In genomic region chr10:127228897-127229296, GRCm38 (mm10) we compare ENCODE assay signal across 7 mouse cellular contexts. TPM values are rescaled to one million over a fixed set of nuclear protein-coding genes. Genes with fewer than 3 reads are reported as not detected.
A peak's percentile ranks its signal among the peaks of the same experiment; 100 is the strongest.
DNase-seq lines count a peak whose midpoint lies in the region; ATAC-seq lines count a peak whose summit lies in the region.

No protein-coding gene starts in this region.

- H3K4me2 ChIP-seq in liver, embryonic 16.5 days (ENCODE audit: low read depth, low read length) = no peak overlapping the region

- H3K9ac ChIP-seq in liver, embryonic 16.5 days (ENCODE audit: low read depth, low read length) = no peak overlapping the region

- WGBS in liver, embryonic 16.5 days (ENCODE audit: insufficient replicate concordance) = 23% methylated on average over 4 of the region's 4 CpGs

- no peak overlapping the region for H3K4me3 ChIP-seq in liver, embryonic 16.5 days (ENCODE audit: low read depth, low read length)

- no peak overlapping the region for H3K27ac ChIP-seq in liver, embryonic 16.5 days (ENCODE audit: low read length)

- no peaks in the 10 kb centered on the region; the same call in none of the 2 replicates for H3K4me1 ChIP-seq in liver, embryonic 16.5 days (ENCODE audit: control insufficient read depth, low read depth, low read length)

- no peaks in the 10 kb centered on the region for H3K9me3 ChIP-seq in liver, embryonic 16.5 days (replicated peaks; ENCODE audit: control insufficient read depth, low read length)

- DNase-seq in thymus, postnatal 14 days = peak; percentile 58
- no peak for DNase-seq in thymus, adult 18-20 months
- DNase-seq in adrenal gland, postnatal 14 days = peak; percentile 59
- DNase-seq in hindlimb bud, embryonic 11.5 days (ENCODE audit: extremely low spot score, low read depth, low spot score) = peak; percentile 78

- ATAC-seq in erythroid progenitor cell, adult 5-6 weeks (replicated peaks; ENCODE audit: low FRiP score, poor library complexity, severe bottlenecking) = peak; percentile 84
- peak; percentile 76 for ATAC-seq in liver, embryonic 16.5 days (ENCODE audit: low read depth)
- ATAC-seq in neutrophil, adult 5-6 weeks (ENCODE audit: extremely low read depth, insufficient number of reproducible peaks, low FRiP score, poor library complexity, severe bottlenecking) = peak; percentile 69

- H3K27me3 ChIP-seq in liver, embryonic 16.5 days (ENCODE audit: control insufficient read depth, insufficient read depth, low read depth, low read length) = no peaks in the 10 kb centered on the region

- H3K36me3 ChIP-seq in liver, embryonic 16.5 days (ENCODE audit: control insufficient read depth, insufficient read depth) = no peaks in the 10 kb centered on the region

RNA-seq across cellular contexts. Expression of gene Pip4k2c, which starts 17.5 kb away (rescaled TPM):
- total RNA-seq in adrenal gland, postnatal 14 days (2021) = 28.5 and 29.2 TPM in 2 replicates
- total RNA-seq in erythroid progenitor cell, adult 5-6 weeks (2015; ENCODE audit: low replicate concordance) = 31.4 and 61.6 TPM in 2 replicates
- total RNA-seq in erythroid progenitor cell, adult 5-6 weeks (2017; ENCODE audit: low replicate concordance) = 37.8 and 46.2 TPM in 2 replicates
- polyA plus RNA-seq in liver, embryonic 16.5 days (2015; fragmentation: Nextera tagmentation; extraction: Ambion mirVana) = 39.1 and 40.1 TPM in 2 replicates
- total RNA-seq in neutrophil, adult 5-6 weeks (2017) = 36.5 and 37.1 TPM in 2 replicates

RNA-seq across cellular contexts. Expression of gene Dtx3, which starts 33.4 kb away (rescaled TPM):
- 60.7 and 66.5 TPM in 2 replicates for total RNA-seq in adrenal gland, postnatal 14 days (2021)
- total RNA-seq in erythroid progenitor cell, adult 5-6 weeks (2015; ENCODE audit: low replicate concordance) = 18.9 and 22.0 TPM in 2 replicates
- total RNA-seq in erythroid progenitor cell, adult 5-6 weeks (2017; ENCODE audit: low replicate concordance) = 6.3 and 11.9 TPM in 2 replicates
- polyA plus RNA-seq in liver, embryonic 16.5 days (2015; fragmentation: Nextera tagmentation; extraction: Ambion mirVana) = 13.4 and 14.8 TPM in 2 replicates
- total RNA-seq in neutrophil, adult 5-6 weeks (2017) = 9.0 and 11.5 TPM in 2 replicates

RNA-seq across cellular contexts. Expression of gene Kif5a, which starts 34.3 kb away (rescaled TPM):
- total RNA-seq in adrenal gland, postnatal 14 days (2021) = 7.6 and 11.5 TPM in 2 replicates
- total RNA-seq in erythroid progenitor cell, adult 5-6 weeks (2015; ENCODE audit: low replicate concordance) = not detected in 2 replicates
- not detected in 2 replicates for total RNA-seq in erythroid progenitor cell, adult 5-6 weeks (2017; ENCODE audit: low replicate concordance)
- polyA plus RNA-seq in liver, embryonic 16.5 days (2015; fragmentation: Nextera tagmentation; extraction: Ambion mirVana) = 0.09 and 0.11 TPM in 2 replicates
- not detected in 2 replicates for total RNA-seq in neutrophil, adult 5-6 weeks (2017)

RNA-seq across cellular contexts. Expression of gene Dctn2, which starts 37.3 kb away (rescaled TPM):
- 142 and 153 TPM in 2 replicates for total RNA-seq in adrenal gland, postnatal 14 days (2021)
- total RNA-seq in erythroid progenitor cell, adult 5-6 weeks (2015; ENCODE audit: low replicate concordance) = 72.9 and 75.0 TPM in 2 replicates
- 64.0 and 70.5 TPM in 2 replicates for total RNA-seq in erythroid progenitor cell, adult 5-6 weeks (2017; ENCODE audit: low replicate concordance)
- polyA plus RNA-seq in liver, embryonic 16.5 days (2015; fragmentation: Nextera tagmentation; extraction: Ambion mirVana) = 65.9 TPM in 2 replicates
- 89.5 and 94.5 TPM in 2 replicates for total RNA-seq in neutrophil, adult 5-6 weeks (2017)

RNA-seq across cellular contexts. Expression of gene Arhgef25, which starts 39.0 kb away (rescaled TPM):
- total RNA-seq in adrenal gland, postnatal 14 days (2021) = 22.3 and 28.5 TPM in 2 replicates
- total RNA-seq in erythroid progenitor cell, adult 5-6 weeks (2015; ENCODE audit: low replicate concordance) = 0.72 TPM in 1 of 2 replicates, not detected in the other
- 0.13 and 10.1 TPM in 2 replicates for total RNA-seq in erythroid progenitor cell, adult 5-6 weeks (2017; ENCODE audit: low replicate concordance)
- polyA plus RNA-seq in liver, embryonic 16.5 days (2015; fragmentation: Nextera tagmentation; extraction: Ambion mirVana) = 4.8 and 5.7 TPM in 2 replicates
- not detected in 2 replicates for total RNA-seq in neutrophil, adult 5-6 weeks (2017)

Comparison
In these comparisons a context has a peak if more than half of its experiments do, and no peak if none do; other contexts are left out.
1. DNase-seq: peak in thymus, postnatal 14 days (single experiment), adrenal gland, postnatal 14 days (single experiment) and hindlimb bud, embryonic 11.5 days (single experiment); none in thymus, adult 18-20 months (0 of 2).
2. Peak in every context shown above with its lines, with median percentiles within 50 percentile points of each other: ATAC-seq.